Mouse (Mus musculus) bone marrow, adult 2 months (tissue): ENCODE measurements around the gene Racgap1.

Experiments used
- CTCF ChIP-seq: fragments of 200-500 bp; IDR thresholded peaks from 2 replicates; pipeline ENCODE4 v1.5.1; 2011; ENCODE audit warnings: low read length, control low read depth; ENCODE audit not compliant: control insufficient read depth, insufficient read depth
- POLR2A ChIP-seq: fragments of 200-500 bp; IDR thresholded peaks from 2 replicates; pipeline ENCODE4 v1.6.1; 2011; ENCODE audit warnings: low read depth, mild to moderate bottlenecking, control low read depth, low read length, borderline replicate concordance; ENCODE audit not compliant: control insufficient read depth

GRCm38 (mm10) chr15:99611563-99611962 lies 39.9 kb downstream of the Racgap1 start:
- TF ChIP-seq CTCF: no peak
- no peak for TF ChIP-seq POLR2A
